Mouse (Mus musculus) olfactory bulb, adult 2 months (tissue): ENCODE measurements around the gene Bcr.

Experiments used
- CTCF ChIP-seq: fragments of 200-500 bp; IDR thresholded peaks from 2 replicates; pipeline ENCODE4 v1.5.1; 2012; ENCODE audit warnings: low read depth, mild to moderate bottlenecking, low read length, moderate library complexity; ENCODE audit not compliant: insufficient read depth
- POLR2A ChIP-seq: fragments of 200-500 bp; IDR thresholded peaks from 2 replicates; pipeline ENCODE4 v1.6.1; 2012; ENCODE audit warnings: mild to moderate bottlenecking, low read depth, low read length, moderate library complexity; ENCODE audit not compliant: insufficient read depth

DNA sequence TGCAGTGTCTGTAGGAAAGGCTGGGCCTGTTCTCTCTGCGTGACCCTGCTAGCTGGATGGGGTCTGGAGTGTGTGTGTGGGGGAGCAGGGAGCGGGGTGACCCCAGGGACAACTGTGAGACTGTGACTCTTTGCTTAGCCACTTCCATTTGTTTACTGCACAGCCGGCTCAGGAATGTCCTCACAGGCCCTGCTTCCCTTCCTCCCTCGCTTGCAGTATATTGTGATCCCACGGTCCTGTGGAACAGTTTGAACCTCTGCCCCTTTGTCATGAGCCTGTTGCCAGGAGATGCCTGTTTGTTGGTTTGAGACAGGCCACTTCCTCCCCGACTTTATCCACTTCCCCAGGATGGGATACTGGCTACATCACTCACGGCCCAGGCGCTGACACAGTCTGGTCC is 116.1 kb downstream of the Bcr start:
- TF ChIP-seq CTCF (no peak), POLR2A (no peak)
